Mouse (Mus musculus): ENCODE data around the gene Kif5a. TPM values are rescaled to one million over a fixed set of nuclear protein-coding genes. Genes with fewer than 3 reads are reported as not detected.
A peak's percentile ranks its signal among the peaks of the same experiment; 100 is the strongest.

Kif5a gene
- total RNA-seq, 4 experiments from 2014 or later: 1,113 to 1,308 (median 1,238) TPM

GRCm38 (mm10) chr10:127266112-127267091 lies 3.3 kb upstream of the Kif5a start, which contains the start of gene Dctn2:
Dctn2 (plus strand) TSS chr10:127266368.
- DNase-seq (ENCODE audit: low spot score in 2 of 2): peak; percentile 79 to 97

DNA sequence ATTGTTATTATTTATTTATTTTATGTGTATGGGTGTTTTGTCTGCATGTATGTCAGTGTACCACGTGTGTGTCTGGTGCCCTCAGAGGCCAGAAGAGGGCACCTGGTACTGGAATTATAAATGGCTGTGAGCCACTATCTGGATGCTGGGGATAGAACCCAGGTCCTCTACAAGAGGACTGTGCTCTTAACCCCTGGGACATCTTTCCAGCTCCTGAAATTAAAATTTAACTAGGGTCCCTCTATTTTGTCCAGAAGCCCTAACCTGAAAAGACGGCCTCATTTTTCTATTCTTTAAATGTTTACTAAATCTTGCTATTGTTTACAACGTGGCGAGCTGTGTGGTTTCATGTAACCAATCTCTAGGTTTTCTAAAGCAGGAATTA lies 2.6 kb upstream of the Kif5a start:
- no peak for DNase-seq (ENCODE audit: low spot score in 2 of 2)

DNA sequence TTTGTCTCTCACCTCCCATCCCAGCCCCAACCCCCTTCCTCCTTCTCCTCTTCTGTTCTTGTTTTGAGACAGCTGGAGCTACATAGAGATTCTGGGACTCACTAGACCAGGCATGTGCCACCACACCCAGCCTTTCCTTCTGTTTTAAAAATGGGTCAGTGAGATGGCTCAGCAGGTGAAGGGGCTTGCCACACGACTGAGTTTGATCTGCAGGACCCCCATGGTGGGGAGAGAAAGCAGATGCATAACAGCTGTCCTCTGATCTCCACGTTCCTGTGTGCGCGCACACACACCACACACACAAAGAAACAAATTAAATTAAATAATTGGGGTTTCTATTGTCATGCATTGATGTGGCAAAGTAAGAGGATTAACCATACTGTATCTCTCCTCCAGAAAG lies 1.8 kb upstream of the Kif5a start:
- no peak for DNase-seq (ENCODE audit: low spot score in 2 of 2)

DNA sequence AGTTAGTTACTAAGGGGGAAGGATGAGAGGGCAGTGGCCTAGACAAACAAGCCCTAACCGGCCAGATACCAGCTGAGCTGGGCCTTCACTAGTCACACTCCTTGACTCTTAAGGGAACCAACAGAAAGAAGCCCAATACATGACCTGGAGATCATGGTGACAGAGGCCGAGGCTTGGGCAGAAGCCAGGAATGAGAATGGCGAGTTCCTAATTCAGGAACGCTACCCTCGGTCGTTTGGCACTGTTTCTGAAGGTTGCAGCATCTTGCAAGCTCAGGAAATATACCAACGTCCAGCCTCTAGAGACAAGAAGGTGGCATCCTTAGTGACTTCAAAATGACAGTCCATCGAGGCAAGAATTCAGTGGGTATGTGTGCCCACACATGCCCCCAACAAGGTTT lies 1.2 kb upstream of the Kif5a start:
- no peak for DNase-seq (ENCODE audit: low spot score in 2 of 2)

GRCm38 (mm10) chr10:127263631-127264030 lies 483 bp upstream of the Kif5a start:
- DNase-seq (ENCODE audit: low spot score in 2 of 2): no peak

- no peak for DNase-seq (ENCODE audit: low spot score in 2 of 2)
Measured at GRCm38 (mm10) chr10:127261706-127262547, 1.2 kb downstream of the Kif5a start.

DNA sequence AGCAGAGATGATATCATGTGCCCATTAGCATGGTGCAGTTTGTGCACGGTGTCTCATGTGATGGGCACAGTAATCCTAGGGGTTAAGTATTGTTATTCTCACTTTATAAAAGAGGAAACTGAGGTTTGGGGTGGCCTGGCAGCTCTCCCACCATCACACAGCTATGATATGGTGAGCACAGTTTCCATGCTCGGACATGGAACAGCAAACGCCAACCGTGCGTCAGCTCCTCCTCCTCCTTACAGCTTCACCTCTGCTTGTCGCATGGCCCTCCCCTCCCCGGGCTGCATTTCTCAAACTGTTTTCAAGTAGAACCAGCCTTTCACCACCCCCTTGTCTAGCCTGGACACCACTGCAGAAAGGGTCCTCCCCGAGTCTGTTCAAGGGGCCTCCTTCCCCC lies 4.7 kb downstream of the Kif5a start:
- no peak for DNase-seq (ENCODE audit: low spot score in 2 of 2)

DNA sequence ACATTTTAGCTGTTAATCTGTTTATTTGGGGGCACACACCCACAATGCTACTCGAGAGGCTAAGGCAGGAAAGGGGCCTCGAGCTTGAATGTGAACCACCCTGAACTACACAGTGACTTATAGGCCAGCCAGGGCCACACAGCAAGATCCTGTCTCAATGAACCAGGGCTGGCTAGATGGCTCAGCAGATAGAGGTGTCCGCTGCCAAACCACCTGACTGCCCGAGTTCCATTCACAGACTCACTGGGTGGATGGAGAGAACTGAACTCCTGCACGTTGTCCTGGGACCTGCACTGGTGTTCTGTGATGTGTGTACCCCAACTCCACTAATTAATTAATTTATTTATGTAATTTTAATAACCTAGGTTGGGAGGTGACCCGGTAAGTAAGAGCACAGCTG lies 5.4 kb downstream of the Kif5a start:
- DNase-seq (ENCODE audit: low spot score in 2 of 2): no peak

DNA sequence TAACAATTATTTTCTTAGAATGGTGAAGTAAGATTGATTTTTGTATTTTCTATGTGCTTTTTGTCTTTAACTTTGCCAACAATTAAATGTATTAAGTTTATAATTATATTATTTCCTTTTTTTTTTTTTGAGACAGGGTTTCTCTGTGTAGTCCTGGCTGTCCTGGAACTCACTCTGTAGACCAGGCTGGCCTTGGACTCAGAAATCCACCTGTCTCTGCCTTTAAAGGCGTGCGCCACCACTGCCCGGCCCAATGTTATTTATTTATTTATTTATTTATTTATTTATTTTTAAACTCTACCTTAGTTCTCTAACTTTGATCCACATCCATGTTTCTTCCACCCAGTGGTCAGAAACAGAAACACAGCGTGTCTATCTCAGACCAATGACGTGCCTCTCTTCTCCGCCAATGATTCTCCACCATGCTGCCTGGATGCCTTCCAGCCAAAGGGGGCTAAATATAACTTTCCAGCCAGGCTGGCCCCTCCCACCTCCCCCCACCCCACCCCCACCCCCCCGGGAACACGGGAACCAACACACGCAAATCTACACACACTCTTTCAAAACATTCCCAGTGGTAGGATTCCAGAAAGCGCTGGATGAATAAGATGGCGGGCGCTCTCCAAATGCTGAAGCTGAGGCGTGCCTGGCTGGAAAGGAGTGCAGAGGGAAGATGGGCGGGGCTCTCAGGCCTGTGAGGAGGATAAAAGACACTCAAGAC lies 7.4 kb downstream of the Kif5a start:
- DNase-seq (ENCODE audit: low spot score in 2 of 2): no peak

- no peak for DNase-seq (ENCODE audit: low spot score in 2 of 2)
Measured at GRCm38 (mm10) chr10:127250810-127251209, 12.3 kb downstream of the Kif5a start.

DNA sequence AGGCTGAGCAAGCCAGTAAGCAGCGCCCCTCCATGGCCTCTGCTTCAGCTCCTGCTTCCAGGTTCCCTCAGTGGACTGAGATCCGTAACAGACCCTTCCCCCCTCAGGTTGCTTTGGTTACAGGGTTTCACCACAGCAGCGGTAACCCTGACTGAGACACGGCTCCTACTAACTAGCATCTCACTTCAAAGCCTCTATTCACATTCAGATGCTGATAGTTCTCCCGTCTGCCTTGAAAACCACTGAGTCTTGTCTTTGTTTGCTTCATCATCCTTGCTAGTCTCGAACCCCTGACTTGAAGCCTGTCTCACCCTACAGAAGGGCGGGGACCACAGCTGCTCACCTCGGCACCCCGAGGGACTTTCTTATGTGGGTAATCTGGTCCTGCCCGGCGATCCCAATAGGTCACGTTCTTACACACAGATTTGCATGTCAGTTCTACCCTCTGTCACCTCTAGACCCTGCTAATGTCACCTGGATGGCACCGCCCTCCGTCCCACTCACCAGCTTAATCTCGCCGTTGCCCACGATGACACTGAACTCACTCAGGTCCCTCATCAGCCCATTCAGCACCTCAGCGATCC lies 24.8 kb downstream of the Kif5a start:
- DNase-seq (ENCODE audit: low spot score in 2 of 2): no peak

- DNase-seq (ENCODE audit: low spot score in 2 of 2): no peak
Measured at GRCm38 (mm10) chr10:127236541-127236940, 26.6 kb downstream of the Kif5a start.

DNA sequence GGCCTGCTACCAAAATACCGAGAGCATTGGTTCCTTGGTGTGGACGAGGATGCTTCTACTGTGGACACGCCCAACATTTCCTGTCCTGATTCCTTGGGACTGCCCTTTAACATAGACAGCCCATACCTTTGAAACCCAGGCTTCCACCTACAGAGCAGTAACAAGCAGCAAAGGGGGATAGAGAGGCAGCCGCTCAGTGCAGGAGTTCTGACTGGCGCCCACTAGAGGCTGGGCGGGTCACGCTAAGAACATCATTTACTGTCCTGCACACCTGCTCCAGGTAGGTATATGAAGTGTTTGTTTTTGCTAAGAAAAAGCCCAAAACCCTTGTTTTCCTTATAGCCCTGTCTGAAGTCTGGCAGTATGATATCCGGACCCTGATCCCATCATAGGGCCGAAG lies 30.0 kb downstream of the Kif5a start:
- DNase-seq (ENCODE audit: low spot score in 2 of 2): no peak

- no peak for DNase-seq (ENCODE audit: low spot score in 2 of 2)
Measured at GRCm38 (mm10) chr10:127231741-127232140, 31.4 kb downstream of the Kif5a start.

DNA sequence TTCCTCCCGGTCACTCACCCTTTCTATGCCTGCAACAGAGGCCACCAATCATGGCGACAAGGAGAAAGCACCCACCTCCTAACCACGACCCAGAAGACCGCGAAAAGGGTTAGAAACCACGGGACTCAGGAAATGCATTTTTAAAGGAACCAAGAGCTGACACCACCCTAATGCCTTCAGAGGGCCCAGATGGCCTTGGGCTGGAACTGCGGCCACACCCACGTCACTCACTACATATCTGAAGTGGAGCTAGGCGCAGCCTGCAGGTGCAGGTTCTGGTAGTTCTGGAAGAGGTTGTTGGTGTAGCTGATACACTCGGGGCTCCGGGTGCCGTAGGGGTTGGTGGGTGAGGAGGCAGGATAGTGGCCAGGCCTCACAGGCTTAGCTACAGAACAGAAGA lies 32.5 kb downstream of the Kif5a start:
- no peak for DNase-seq (ENCODE audit: low spot score in 2 of 2)

GRCm38 (mm10) chr10:127228897-127229296 lies 34.3 kb downstream of the Kif5a start:
- DNase-seq (ENCODE audit: low spot score in 2 of 2): no peak

DNA sequence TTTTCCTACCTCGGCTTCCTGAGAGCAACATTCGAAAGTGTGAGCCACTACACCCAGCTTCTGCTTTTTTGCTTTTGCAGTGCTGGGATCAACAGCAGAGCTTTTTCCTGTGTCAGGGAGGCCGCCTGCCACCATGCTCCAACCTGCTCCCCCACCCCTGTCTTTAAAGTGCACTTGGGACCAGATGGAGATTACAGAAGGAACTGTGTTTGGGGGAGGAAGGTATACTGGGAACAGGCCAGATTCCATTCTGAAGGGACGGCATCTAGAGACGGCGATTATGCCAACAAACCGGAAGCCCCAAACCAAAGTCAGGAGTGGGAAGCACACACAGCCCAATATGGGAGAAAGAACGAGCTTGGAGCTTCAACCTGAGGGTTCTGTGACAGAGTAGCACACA lies 36.0 kb downstream of the Kif5a start:
- DNase-seq (ENCODE audit: low spot score in 2 of 2): no peak

GRCm38 (mm10) chr10:127226318-127226895 lies 36.7 kb downstream of the Kif5a start:
- DNase-seq (ENCODE audit: low spot score in 2 of 2): no peak

DNA sequence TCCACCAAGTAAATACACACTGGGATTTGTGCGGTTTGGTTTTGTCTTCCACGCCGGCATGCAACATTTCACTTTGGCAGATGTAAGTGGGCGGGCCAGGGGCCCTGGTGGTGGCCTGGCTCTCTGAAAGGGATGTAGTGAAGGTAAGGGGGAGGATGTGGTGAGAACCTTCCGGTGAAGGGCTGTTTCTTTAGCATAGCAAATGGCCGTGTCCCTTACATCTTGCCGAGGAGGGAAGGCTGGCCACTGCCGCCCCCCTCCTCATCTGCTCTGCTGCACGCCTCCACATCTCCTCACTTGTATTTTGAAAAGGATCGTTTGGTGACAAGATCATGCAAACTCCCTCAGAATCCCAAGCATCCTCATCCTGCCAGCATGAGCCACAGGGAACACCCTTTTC lies 37.4 kb downstream of the Kif5a start:
- DNase-seq (ENCODE audit: low spot score in 2 of 2): peak in 1 of 2 experiments; percentile 74

GRCm38 (mm10) chr10:127225213-127225612 lies 37.9 kb downstream of the Kif5a start:
- no peak for DNase-seq (ENCODE audit: low spot score in 2 of 2)

GRCm38 (mm10) chr10:127218339-127218738 lies 44.8 kb downstream of the Kif5a start:
- no peak for DNase-seq (ENCODE audit: low spot score in 2 of 2)
